19 mouse cellular contexts compared by ENCODE assay signal in the genomic region with DNA sequence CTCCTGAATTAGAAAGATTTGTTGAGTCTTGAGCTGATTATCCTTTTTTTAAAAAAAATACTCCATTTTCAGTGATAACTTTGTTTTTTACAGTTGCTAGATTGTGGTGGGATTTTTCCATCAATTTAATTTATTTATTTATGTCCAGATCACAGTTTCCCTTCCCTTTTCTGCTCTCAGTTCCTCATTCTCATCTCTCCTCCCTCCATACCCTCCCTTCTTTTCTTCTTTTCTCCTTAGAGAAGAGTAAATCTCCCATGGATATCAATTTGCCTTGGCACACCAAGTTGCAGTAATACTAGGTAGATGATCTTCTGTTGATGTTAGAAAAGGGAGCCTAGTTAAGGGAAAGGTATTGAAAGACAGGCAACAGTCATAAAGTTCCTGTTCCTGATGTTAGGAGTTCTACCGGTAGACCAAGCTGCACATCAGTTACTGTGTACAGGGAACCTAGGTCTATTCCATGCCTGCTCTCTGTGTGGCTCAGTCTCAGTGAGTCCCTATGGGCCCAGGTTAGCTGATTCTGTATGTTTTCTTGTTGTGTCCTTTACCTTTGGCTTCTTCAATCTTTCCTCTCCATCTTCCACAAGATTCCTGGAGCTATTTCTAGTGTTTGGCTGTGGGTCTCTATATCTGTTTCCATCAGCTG.
"Had no signal": no experiment of that assay in that cellular context is flagged by ENCODE, and none has a peak within 500 bp of the region (broad histone marks: within the 10 kb centered on the region; RNA-seq: fewer than 3 reads in every experiment).

No protein-coding gene starts in this region.

- H3K27me3 ChIP-seq: midbrain, embryonic 13.5 days; midbrain, embryonic 15.5 days; neural tube, embryonic 12.5 days; stomach, embryonic 15.5 days had no signal

- H3K9me3 ChIP-seq: midbrain, embryonic 10.5 days; midbrain, embryonic 13.5 days; midbrain, embryonic 15.5 days; neural tube, embryonic 12.5 days; stomach, embryonic 15.5 days had no signal

- DNase-seq: lung, adult 18-20 months; lung, embryonic 14.5 days; lung, postnatal 10 days; lung, postnatal 4 days; retina, postnatal 1 day; right cerebral cortex, adult 18-20 months; right cerebral cortex, postnatal 25 days; right cerebral cortex, postnatal 4 days; spleen, adult 18-20 months; thymus, adult 2 months; thymus, postnatal 25 days; thymus, postnatal 4 days had no signal

- H3K4me3 ChIP-seq: midbrain, embryonic 10.5 days; midbrain, embryonic 13.5 days; midbrain, embryonic 15.5 days; neural tube, embryonic 12.5 days; stomach, embryonic 15.5 days had no signal

- H3K27ac ChIP-seq: liver, embryonic 14.5 days; midbrain, embryonic 10.5 days; midbrain, embryonic 13.5 days; midbrain, embryonic 15.5 days; neural tube, embryonic 12.5 days; stomach, embryonic 15.5 days; stomach, postnatal 0 days had no signal

- H3K4me2 ChIP-seq: lung, embryonic 14.5 days; midbrain, embryonic 13.5 days; midbrain, embryonic 15.5 days; neural tube, embryonic 12.5 days; stomach, embryonic 15.5 days had no signal

- H3K36me3 ChIP-seq: midbrain, embryonic 10.5 days; midbrain, embryonic 13.5 days; midbrain, embryonic 15.5 days; neural tube, embryonic 12.5 days; stomach, embryonic 15.5 days had no signal

- ATAC-seq: midbrain, embryonic 13.5 days; midbrain, embryonic 15.5 days had no signal

- H3K4me1 ChIP-seq: midbrain, embryonic 10.5 days; midbrain, embryonic 13.5 days; midbrain, embryonic 15.5 days; neural tube, embryonic 12.5 days; stomach, embryonic 15.5 days had no signal

- H3K9ac ChIP-seq: liver, embryonic 14.5 days; lung, embryonic 14.5 days; midbrain, embryonic 13.5 days; midbrain, embryonic 15.5 days; neural tube, embryonic 12.5 days; stomach, embryonic 15.5 days had no signal
